Mouse (Mus musculus) c-Kit-positive CD71-positive TER-119-positive erythroid progenitor cells, embryonic 14.5 days (primary cell): ENCODE measurements around the gene Tspan13.
A peak's percentile ranks its signal among the peaks of the same experiment; 100 is the strongest.

ENCODE experiments used
- DNase-seq: peaks from one replicate; pipeline ENCODE4 v3.0.0-alpha.2; 2013; ENCODE audit warnings: low spot score

Tspan13 gene

GRCm38 (mm10) chr12:35975898-35976297, 66.4 kb downstream of the Tspan13 start:
- no peak for DNase-seq

GRCm38 (mm10) chr12:35966768-35967141, 75.5 kb downstream of the Tspan13 start:
- DNase-seq, result no peak

GRCm38 (mm10) chr12:35966098-35966767, 76.1 kb downstream of the Tspan13 start:
- peak; percentile 27 for DNase-seq
